Mouse (Mus musculus) spleen, adult 2 months (tissue): ENCODE measurements at regions not wholly inside any gene's neighbourhood (a gene's known extent, or its start where the extent isn't known, plus 50 kb on each side); places are given as distances from the start of the nearest gene placed in this dataset.

Experiments used
- CTCF ChIP-seq: fragments of 200-500 bp; IDR thresholded peaks from 2 replicates; pipeline ENCODE4 v1.5.1; 2011; ENCODE audit warnings: mild to moderate bottlenecking, inconsistent platforms; ENCODE audit not compliant: insufficient read depth, insufficient read length, insufficient replicate concordance; ENCODE audit errors: extremely low read depth
- POLR2A ChIP-seq: fragments of 200-500 bp; IDR thresholded peaks from 2 replicates; pipeline ENCODE4 v1.6.1; 2011; ENCODE audit warnings: low read depth, low read length, inconsistent platforms

DNA sequence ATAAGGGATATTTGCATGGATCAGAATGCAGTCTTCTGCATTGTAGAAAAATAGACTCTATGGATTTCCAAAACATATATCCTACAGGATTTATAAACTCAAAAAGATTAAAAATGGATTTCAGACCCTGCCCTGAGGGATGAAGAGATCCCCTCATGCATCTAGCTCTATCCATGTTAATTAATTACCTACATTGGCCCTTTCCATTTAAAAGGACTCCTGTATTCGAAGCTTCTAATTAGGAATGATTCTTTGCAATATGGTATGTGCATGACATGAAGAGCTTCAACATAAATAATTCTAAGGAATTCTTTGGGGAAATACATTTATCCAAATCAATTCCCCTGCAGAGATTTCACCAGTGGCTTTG is 444.2 kb downstream of the Psat1 start:
- TF ChIP-seq CTCF = no peak
- TF ChIP-seq POLR2A = no peak
